Mouse (Mus musculus) kidney, adult 2 months (tissue): ENCODE data around the gene Mtch2.

Experiments
- CTCF ChIP-seq: fragments of 200-500 bp; conservative IDR thresholded peaks from 2 replicates; pipeline ENCODE4 v1.5.1; 2011; ENCODE audit warnings: low read depth, mild to moderate bottlenecking, control low read depth, low read length, moderate library complexity, mixed read lengths; ENCODE audit not compliant: insufficient read depth, insufficient read length
- POLR2A ChIP-seq: fragments of 200-500 bp; IDR thresholded peaks from one replicate; pipeline ENCODE4 v1.6.1; 2011; ENCODE audit warnings: low read depth, low read length, control low read depth

DNA sequence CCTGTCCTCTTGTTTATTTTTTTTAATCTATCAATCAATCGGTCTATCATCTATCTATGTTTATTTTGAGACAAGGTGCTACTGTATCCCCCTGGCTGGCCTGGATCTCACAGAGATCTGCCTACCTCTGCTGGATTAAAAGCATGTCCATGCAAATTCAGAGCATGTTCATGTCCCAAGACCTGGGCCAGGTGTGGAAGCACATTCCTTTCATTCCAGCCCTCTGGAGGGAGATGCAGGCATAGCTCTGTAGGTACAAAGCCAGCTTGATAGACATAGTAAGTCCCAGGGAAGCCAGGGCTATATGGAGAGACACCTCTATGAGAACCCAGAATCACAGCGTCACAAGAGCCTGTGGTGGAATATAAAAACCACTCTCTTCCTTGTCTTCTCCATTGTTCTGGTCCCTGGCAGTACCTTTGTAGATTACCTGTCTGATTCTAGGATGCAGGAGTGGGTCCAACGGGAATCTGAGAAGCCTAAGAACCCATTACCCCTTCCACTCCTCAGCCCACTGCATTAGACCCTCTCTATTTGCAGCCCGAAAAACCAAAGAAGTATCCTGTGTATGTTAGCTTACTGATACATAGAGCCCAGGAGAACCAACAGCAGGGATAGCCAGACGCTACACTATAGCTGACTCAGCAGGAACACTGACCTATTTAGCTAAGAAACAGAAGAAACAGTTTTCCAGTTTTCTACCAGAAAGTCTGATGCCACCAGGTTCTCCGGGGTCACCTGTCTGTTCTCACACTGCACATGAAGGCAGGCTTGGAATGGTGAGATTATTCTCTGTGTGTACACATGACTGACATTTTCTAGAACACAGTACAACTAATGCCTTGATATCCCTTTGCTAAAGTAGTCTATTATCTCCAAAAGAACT is 38.5 kb upstream of the Mtch2 start:
- no peak for TF ChIP-seq CTCF
- no peak for TF ChIP-seq POLR2A
